Mouse (Mus musculus) stomach, postnatal 0 days (tissue): ENCODE measurements around the gene Abcc3. TPM values are rescaled to one million over a fixed set of nuclear protein-coding genes. Genes with fewer than 3 reads are reported as not detected.

Experiments
- ATAC-seq: fragments of 200-750 bp; cut with Nextera tagmentation; 2 replicates; pipeline ENCODE4 v1.8.0; 2017; ENCODE audit not compliant: low FRiP score, low TSS enrichment
- DNase-seq: peaks from one replicate; pipeline ENCODE4 v3.0.0-alpha.2; 2016; ENCODE audit warnings: low spot score
- H3K27ac ChIP-seq: fragments of 300-500 bp; sonication (generic); replicated peaks from 2 replicates; pipeline ENCODE4 v1.5.1; 2014; ENCODE audit warnings: mild to moderate bottlenecking, control low read depth
- H3K27me3 ChIP-seq: fragments of 300-500 bp; sonication (generic); 2 replicates; pipeline ENCODE4 v1.6.1; 2014; ENCODE audit warnings: low read length; ENCODE audit not compliant: control insufficient read depth, insufficient read depth
- H3K36me3 ChIP-seq: fragments of 300-500 bp; sonication (generic); 2 replicates; pipeline ENCODE4 v1.6.1; 2014; ENCODE audit warnings: low read length, mixed read lengths; ENCODE audit not compliant: control insufficient read depth, insufficient read depth
- H3K4me1 ChIP-seq: fragments of 300-500 bp; sonication (generic); replicated peaks from 2 replicates; pipeline ENCODE4 v1.6.1; 2014; ENCODE audit warnings: antibody characterized with exemption; ENCODE audit not compliant: control insufficient read depth, insufficient read depth
- H3K4me2 ChIP-seq: fragments of 300-500 bp; sonication (generic); replicated peaks from 2 replicates; pipeline ENCODE4 v1.6.1; 2014; ENCODE audit warnings: low read depth, mild to moderate bottlenecking, control low read depth, moderate library complexity
- H3K4me3 ChIP-seq: fragments of 300-500 bp; sonication (generic); 2 replicates; pipeline ENCODE4 v1.5.1; 2014; ENCODE audit warnings: low read depth, low read length, control low read depth
- H3K9ac ChIP-seq: fragments of 300-500 bp; sonication (generic); 2 replicates; pipeline ENCODE4 v1.6.1; 2014; ENCODE audit warnings: mild to moderate bottlenecking, low read length, control low read depth, mixed read lengths
- H3K9me3 ChIP-seq: fragments of 300-500 bp; sonication (generic); 2 replicates; pipeline ENCODE4 v1.6.1; 2016; ENCODE audit warnings: low read length; ENCODE audit not compliant: control insufficient read depth
- CTCF ChIP-seq: IDR thresholded peaks from 2 replicates; pipeline ENCODE4 v1.5.1; 2016; ENCODE audit warnings: antibody characterized with exemption, low read depth, mild to moderate bottlenecking, moderate library complexity
- EP300 ChIP-seq: optimal IDR thresholded peaks from 2 replicates; pipeline ENCODE3; 2016; ENCODE audit warnings: antibody characterized with exemption
- WGBS: fragments of 180-500 bp; shearing (Covaris S2); extraction: QIAGEN DNeasy Blood & Tissue Kit; methylation state at CpG from one replicate; pipeline ENCODE4 v1.1.7; 2014; 5-methylcytosine and 5-hydroxymethylcytosine counted together
- polyA plus RNA-seq: library from polyadenylated mRNA; unstranded; fragments of >200 nt; fragmentation: Nextera tagmentation; extraction: Ambion mirVana; gene quantifications from 2 replicates; pipeline ENCODE4 v1.2.1, GENCODE M21; 2015

Gene Abcc3
- polyA plus RNA-seq, 1 experiment from 2014 or later = 25.3 TPM

DNA sequence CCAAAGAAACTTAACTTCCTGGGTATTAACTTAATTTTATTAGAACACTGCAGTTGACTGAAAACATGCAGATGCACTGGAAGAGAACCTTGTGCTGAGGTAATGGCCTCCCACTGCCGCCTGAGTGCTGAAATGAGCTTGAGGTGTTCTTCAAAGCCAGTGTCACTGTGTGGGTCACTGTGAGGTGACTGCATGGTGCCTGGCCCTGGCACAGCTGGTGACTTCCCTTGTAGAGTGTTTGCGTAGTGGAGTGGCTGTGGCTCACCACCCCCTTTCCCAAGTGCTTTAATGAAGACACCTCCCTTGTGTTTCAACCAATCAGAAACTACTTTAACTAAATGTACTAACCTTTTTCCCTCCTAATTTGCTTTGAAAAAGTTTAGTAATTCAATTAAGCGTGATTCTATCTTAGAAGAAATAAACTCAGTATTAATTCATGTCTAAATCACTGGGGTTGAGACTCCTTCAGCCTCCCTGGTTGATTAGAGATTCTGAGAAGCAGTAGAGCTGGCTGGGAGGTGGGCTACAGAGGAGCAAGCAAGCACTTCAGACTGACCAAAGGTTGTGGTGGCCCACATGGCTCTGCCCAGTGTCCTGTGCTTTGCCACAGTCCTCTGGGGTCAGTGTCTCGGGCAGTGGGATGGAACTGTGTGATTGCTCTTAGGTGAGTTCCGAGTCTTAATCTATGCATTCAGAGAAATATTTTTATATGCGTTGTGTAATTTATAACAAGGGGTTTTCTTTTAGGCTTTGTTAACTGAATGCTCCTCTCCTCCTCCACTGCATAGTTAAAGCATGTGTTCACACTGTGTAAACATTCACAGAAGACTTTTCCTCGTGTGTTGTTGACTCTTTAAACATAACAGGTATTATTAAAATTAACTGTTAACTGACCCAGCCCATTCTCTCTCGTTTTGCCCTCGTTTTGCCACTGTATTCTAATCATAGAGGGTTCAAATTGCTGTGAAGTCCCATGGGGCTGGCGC lies 51.6 kb downstream of the Abcc3 start:
- WGBS = 42% methylated on average over 10 of the region's 10 CpGs
- no peak overlapping the region for H3K4me2 ChIP-seq
- no peak overlapping the region for H3K9ac ChIP-seq
- DNase-seq (peak; percentile 64), ATAC-seq (peak; percentile 59)
- no peaks in the 10 kb centered on the region for H3K27me3 ChIP-seq
- TF ChIP-seq EP300 (no peak), CTCF (no peak)
- H3K36me3 ChIP-seq = peaks cover 3% of the 10 kb centered on the region; the same call in 1 of the 2 replicates
- no peaks in the 10 kb centered on the region for H3K9me3 ChIP-seq
- H3K4me1 ChIP-seq = peaks cover 9% of the 10 kb centered on the region
- H3K4me3 ChIP-seq = no peak overlapping the region
- peak overlapping the region; percentile 67 for H3K27ac ChIP-seq

DNA sequence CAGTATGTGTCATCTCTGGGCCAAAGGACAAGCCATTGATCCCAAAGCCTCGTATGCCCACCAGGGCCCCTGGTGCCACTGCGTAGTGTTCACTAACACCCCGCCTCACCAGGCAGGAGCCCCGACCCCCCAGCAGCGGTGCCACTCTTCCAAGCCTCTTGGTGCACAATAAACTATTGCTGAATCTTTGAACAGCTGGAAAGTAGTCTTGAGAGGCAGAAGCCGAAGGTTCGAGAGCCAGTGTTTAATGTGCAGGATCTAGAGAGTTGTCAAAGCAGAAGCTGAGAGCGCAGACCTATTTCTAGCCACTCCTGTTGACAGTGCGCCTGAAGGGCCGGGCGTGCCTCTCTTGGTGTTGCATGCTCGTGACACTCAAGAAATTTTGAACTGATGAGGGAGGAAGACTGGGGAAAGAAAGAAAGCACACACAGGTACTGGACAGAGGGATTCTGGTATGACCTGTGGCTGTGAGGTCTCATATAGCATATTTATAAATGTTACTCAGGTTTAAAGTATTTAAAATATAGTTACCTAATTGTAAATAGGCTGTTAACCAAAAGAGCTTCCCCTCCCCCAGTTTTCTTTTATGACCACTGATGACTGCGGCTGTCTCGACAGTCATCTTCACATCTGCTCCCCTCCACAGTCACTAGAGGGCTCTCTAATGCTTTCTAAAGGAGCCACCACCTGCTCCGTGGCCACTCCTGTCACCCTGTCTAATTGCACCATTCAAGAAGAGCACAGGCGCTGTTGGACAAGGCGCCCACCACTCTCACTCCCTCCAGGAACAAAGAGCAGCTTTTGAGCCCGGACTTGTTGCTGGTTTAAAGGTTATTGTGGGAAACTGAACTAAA lies 52.8 kb downstream of the Abcc3 start:
- no peaks in the 10 kb centered on the region for H3K27me3 ChIP-seq
- 0 out of 2 replicates have a peak, but pooled peaks cover 6% of the 10 kb centered on the region for H3K4me1 ChIP-seq
- H3K9me3 ChIP-seq = no peaks in the 10 kb centered on the region
- ATAC-seq = peak; percentile 61
- H3K27ac ChIP-seq = no peak overlapping the region
- H3K9ac ChIP-seq = no peak overlapping the region
- TF ChIP-seq EP300 = no peak
- peak; percentile 86 for TF ChIP-seq CTCF
- DNase-seq = peak; percentile 60
- H3K36me3 ChIP-seq = peaks cover 7% of the 10 kb centered on the region; the same call in 1 of the 2 replicates
- no peak overlapping the region for H3K4me3 ChIP-seq
- 55% methylated on average over 18 of the region's 18 CpGs for WGBS
- H3K4me2 ChIP-seq = no peak overlapping the region

DNA sequence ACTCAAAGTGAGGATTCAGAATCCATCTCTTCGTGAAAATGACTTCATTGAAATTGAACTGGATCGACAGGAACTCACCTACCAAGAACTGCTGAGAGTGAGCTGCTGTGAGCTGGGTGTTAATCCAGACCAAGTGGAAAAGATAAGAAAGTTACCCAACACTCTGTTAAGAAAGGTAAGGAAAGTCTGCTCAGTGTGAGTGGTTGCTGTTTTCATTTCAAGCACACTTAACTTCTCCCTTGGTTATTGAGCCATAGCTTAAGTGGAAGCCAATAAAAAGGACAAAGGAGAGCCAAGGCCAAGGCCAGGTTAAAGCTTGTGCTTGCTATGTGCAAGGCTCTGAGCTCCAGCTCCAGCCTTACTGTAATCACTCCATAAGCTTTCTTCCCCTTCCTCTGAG lies 54.5 kb downstream of the Abcc3 start:
- H3K27me3 ChIP-seq = no peaks in the 10 kb centered on the region
- ATAC-seq = no peak
- peaks cover 7% of the 10 kb centered on the region; the same call in 1 of the 2 replicates for H3K36me3 ChIP-seq
- 0 out of 2 replicates have a peak, but pooled peaks cover 6% of the 10 kb centered on the region for H3K4me1 ChIP-seq
- no peak overlapping the region for H3K4me3 ChIP-seq
- H3K27ac ChIP-seq = no peak overlapping the region
- DNase-seq = no peak
- H3K4me2 ChIP-seq = no peak overlapping the region
- TF ChIP-seq CTCF (no peak), EP300 (no peak)
- H3K9me3 ChIP-seq = no peaks in the 10 kb centered on the region
- no peak overlapping the region for H3K9ac ChIP-seq
- 69% methylated on average over 2 of the region's 2 CpGs for WGBS

DNA sequence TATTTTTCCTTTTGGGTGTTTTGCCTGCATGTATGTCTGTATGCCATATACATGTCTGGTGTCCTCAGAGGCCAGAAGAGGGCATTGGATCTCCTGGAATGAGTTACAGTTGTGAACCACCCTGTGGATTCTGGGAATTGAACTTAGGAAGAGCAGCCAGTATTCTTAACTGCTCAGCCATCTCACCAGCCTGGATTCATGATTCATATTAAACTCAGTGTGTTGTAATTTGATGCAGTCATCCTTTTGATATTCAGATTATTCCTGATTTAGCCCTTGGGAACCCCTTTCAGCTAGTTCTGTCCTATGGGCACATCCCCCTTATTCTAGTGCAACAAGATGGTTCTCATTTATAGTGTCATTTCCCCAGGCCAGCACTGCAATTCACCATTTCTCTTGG lies 56.2 kb downstream of the Abcc3 start:
- Histone ChIP-seq H3K4me2 (no peak overlapping the region), H3K4me3 (no peak overlapping the region), H3K27me3 (no peaks in the 10 kb centered on the region), H3K4me1 (no peaks in the 10 kb centered on the region), H3K9ac (no peak overlapping the region), H3K27ac (no peak overlapping the region), H3K9me3 (no peaks in the 10 kb centered on the region), H3K36me3 (peaks cover 7% of the 10 kb centered on the region; the same call in 1 of the 2 replicates)
- ATAC-seq = no peak
- TF ChIP-seq CTCF (no peak), EP300 (no peak)
- DNase-seq = no peak

DNA sequence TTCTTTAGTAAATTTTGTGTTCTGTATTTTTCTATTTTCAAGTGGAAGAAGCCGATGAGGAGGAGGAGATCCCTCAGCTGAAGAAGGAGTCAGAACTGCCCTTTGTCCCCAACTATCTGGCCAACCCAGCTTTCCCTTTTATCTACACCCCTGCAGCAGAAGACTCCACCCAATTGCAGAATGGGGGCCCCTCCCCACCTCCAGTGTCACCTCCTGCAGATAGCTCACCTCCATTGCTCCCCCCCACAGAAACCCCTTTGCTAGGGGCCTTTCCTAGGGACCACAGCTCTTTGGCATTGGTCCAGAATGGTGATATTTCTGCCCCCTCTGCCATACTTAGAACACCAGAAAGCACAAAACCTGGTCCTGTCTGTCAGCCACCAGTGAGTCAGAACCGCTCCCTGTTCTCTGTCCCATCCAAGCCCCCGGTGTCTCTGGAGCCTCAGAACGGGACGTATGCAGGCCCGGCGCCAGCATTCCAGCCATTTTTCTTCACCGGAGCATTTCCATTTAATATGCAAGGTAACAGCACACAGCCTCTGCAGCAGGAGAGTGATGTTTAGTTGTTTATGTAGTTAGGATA lies 58.3 kb downstream of the Abcc3 start:
- peak; percentile 33; the same call in 1 of the 2 replicates for ATAC-seq
- no peak for DNase-seq
- Histone ChIP-seq H3K9ac (no peak overlapping the region), H3K4me1 (no peaks in the 10 kb centered on the region), H3K4me2 (no peak overlapping the region), H3K27ac (no peak overlapping the region), H3K4me3 (no peak overlapping the region), H3K36me3 (peaks cover 7% of the 10 kb centered on the region; the same call in 1 of the 2 replicates), H3K9me3 (no peaks in the 10 kb centered on the region), H3K27me3 (no peaks in the 10 kb centered on the region)
- no peak for TF ChIP-seq CTCF
- WGBS = 67% methylated on average over 8 of the region's 8 CpGs
